Mouse (Mus musculus) midbrain, embryonic 14.5 days (tissue): ENCODE data around the gene Rab21. TPM values are rescaled to one million over a fixed set of nuclear protein-coding genes. Genes with fewer than 3 reads are reported as not detected.

ENCODE experiments used
- ATAC-seq: fragments of 200-750 bp; cut with Nextera tagmentation; 2 replicates; pipeline ENCODE4 v1.8.0; 2017; ENCODE audit warnings: moderate number of reproducible peaks, moderate library complexity; ENCODE audit not compliant: low FRiP score, low TSS enrichment
- DNase-seq: peaks from one replicate; pipeline ENCODE4 v3.0.0-alpha.2; 2015
- H3K27ac ChIP-seq: fragments of 300-500 bp; sonication (generic); replicated peaks from 2 replicates; pipeline ENCODE4 v1.5.1; 2014; ENCODE audit warnings: mild to moderate bottlenecking, low read depth, low read length, moderate library complexity
- H3K27me3 ChIP-seq: fragments of 300-500 bp; sonication (generic); 2 replicates; pipeline ENCODE4 v1.6.1; 2014; ENCODE audit warnings: low read length, control low read depth, mixed read lengths; ENCODE audit not compliant: control insufficient read depth, insufficient read depth
- H3K36me3 ChIP-seq: fragments of 300-500 bp; sonication (generic); 2 replicates; pipeline ENCODE4 v1.6.1; 2014; ENCODE audit warnings: low read length, control low read depth; ENCODE audit not compliant: control insufficient read depth, insufficient read depth
- H3K4me1 ChIP-seq: fragments of 300-500 bp; sonication (generic); 2 replicates; pipeline ENCODE4 v1.6.1; 2014; ENCODE audit warnings: mild to moderate bottlenecking, antibody characterized with exemption, low read length, control low read depth; ENCODE audit not compliant: control insufficient read depth, insufficient read depth
- H3K4me2 ChIP-seq: fragments of 300-500 bp; sonication (generic); 2 replicates; pipeline ENCODE4 v1.6.1; 2014; ENCODE audit warnings: mild to moderate bottlenecking, low read length, moderate library complexity
- H3K4me3 ChIP-seq: fragments of 300-500 bp; sonication (generic); replicated peaks from 2 replicates; pipeline ENCODE4 v1.5.1; 2014; ENCODE audit warnings: low read depth, low read length
- H3K9ac ChIP-seq: fragments of 300-500 bp; sonication (generic); replicated peaks from 2 replicates; pipeline ENCODE4 v1.6.1; 2014; ENCODE audit warnings: mild to moderate bottlenecking, low read length, moderate library complexity
- H3K9me3 ChIP-seq: fragments of 300-500 bp; sonication (generic); 2 replicates; pipeline ENCODE4 v1.6.1; 2016; ENCODE audit warnings: low read length, control low read depth, mixed read lengths; ENCODE audit not compliant: control insufficient read depth
- WGBS: fragments of 180-500 bp; shearing (Covaris S2); extraction: QIAGEN DNeasy Blood & Tissue Kit; methylation state at CpG from one replicate; pipeline ENCODE4 v1.1.7; 2014; 5-methylcytosine and 5-hydroxymethylcytosine counted together
- polyA plus RNA-seq: library from polyadenylated mRNA; unstranded; fragments of >200 nt; fragmentation: Nextera tagmentation; extraction: Ambion mirVana; gene quantifications from 2 replicates; pipeline ENCODE4 v1.2.1, GENCODE M21; 2014

Rab21 gene
- polyA plus RNA-seq, 1 experiment from 2014 or later = 12.8 TPM

GRCm38 (mm10) chr10:115251088-115251934 is 64.1 kb downstream of the Rab21 start, which contains the start of gene Tbc1d15:
TSS of gene Tbc1d15 (minus strand) at chr10:115251467.
- no peaks in the 10 kb centered on the region for H3K27me3 ChIP-seq
- no peaks in the 10 kb centered on the region for H3K36me3 ChIP-seq
- H3K4me3 ChIP-seq = peak within 1 kb of the TSS; percentile 98
- H3K27ac ChIP-seq = 0 out of 2 replicates have a peak within 1 kb of the TSS, but pooled peaks have one; percentile 26
- H3K4me1 ChIP-seq = peaks cover 16% of the 10 kb centered on the region
- WGBS = under 1% methylated on average over 67 of the region's 67 CpGs
- no peaks in the 10 kb centered on the region for H3K9me3 ChIP-seq
- peak within 1 kb of the TSS; percentile 83 for H3K9ac ChIP-seq
- DNase-seq (peak; percentile 100), ATAC-seq (peak; percentile 98)
- H3K4me2 ChIP-seq = peak within 1 kb of the TSS; percentile 66

GRCm38 (mm10) chr10:115250235-115251087 is 64.9 kb downstream of the Rab21 start:
- Histone ChIP-seq H3K9ac (peak overlapping the region; percentile 83), H3K4me2 (peak overlapping the region; percentile 66), H3K27me3 (no peaks in the 10 kb centered on the region), H3K36me3 (no peaks in the 10 kb centered on the region), H3K27ac (0 out of 2 replicates have a peak overlapping the region, but pooled peaks have one; percentile 26), H3K4me3 (peak overlapping the region; percentile 98), H3K4me1 (peaks cover 16% of the 10 kb centered on the region), H3K9me3 (no peaks in the 10 kb centered on the region)
- ATAC-seq = no peak
- WGBS = 35% methylated on average over 34 of the region's 38 CpGs
- no peak for DNase-seq

- H3K4me2 ChIP-seq = no peak overlapping the region
- no peak for DNase-seq
- ATAC-seq = no peak
Observed at GRCm38 (mm10) chr10:115248041-115248440, 67.4 kb downstream of the Rab21 start.

GRCm38 (mm10) chr10:115245488-115245887 is 69.9 kb downstream of the Rab21 start:
- no peaks in the 10 kb centered on the region for H3K27me3 ChIP-seq
- H3K36me3 ChIP-seq = no peaks in the 10 kb centered on the region
- no peak overlapping the region for H3K27ac ChIP-seq
- DNase-seq (no peak), ATAC-seq (no peak)
- WGBS = 96% methylated on average over 2 of the region's 2 CpGs
- no peak overlapping the region for H3K4me2 ChIP-seq
- no peak overlapping the region for H3K4me3 ChIP-seq
- H3K9me3 ChIP-seq = no peaks in the 10 kb centered on the region
- H3K9ac ChIP-seq = no peak overlapping the region
- H3K4me1 ChIP-seq = peaks cover 8% of the 10 kb centered on the region

More at GRCm38 (mm10) chr10:115248041-115248440, 67.4 kb downstream of the Rab21 start:
- Histone ChIP-seq H3K9me3 (no peaks in the 10 kb centered on the region), H3K27ac (no peak overlapping the region), H3K27me3 (no peaks in the 10 kb centered on the region), H3K9ac (no peak overlapping the region), H3K4me1 (peaks cover 16% of the 10 kb centered on the region), H3K36me3 (no peaks in the 10 kb centered on the region), H3K4me3 (no peak overlapping the region)
- 37% methylated on average over 7 of the region's 7 CpGs for WGBS

GRCm38 (mm10) chr10:115241082-115241595 is 74.3 kb downstream of the Rab21 start:
- no peak overlapping the region for H3K27ac ChIP-seq
- H3K9ac ChIP-seq = no peak overlapping the region
- 85% methylated on average over 8 of the region's 8 CpGs for WGBS
- DNase-seq (no peak), ATAC-seq (no peak)
- no peak overlapping the region for H3K4me3 ChIP-seq
- no peaks in the 10 kb centered on the region for H3K4me1 ChIP-seq
- peaks cover 29% of the 10 kb centered on the region for H3K36me3 ChIP-seq
- no peaks in the 10 kb centered on the region for H3K27me3 ChIP-seq
- H3K9me3 ChIP-seq = no peaks in the 10 kb centered on the region
- no peak overlapping the region for H3K4me2 ChIP-seq

GRCm38 (mm10) chr10:115237931-115238330 is 77.5 kb downstream of the Rab21 start:
- H3K4me2 ChIP-seq = no peak overlapping the region
- no peaks in the 10 kb centered on the region for H3K27me3 ChIP-seq
- H3K9me3 ChIP-seq = no peaks in the 10 kb centered on the region
- WGBS = 92% methylated on average over 4 of the region's 4 CpGs
- no peaks in the 10 kb centered on the region for H3K4me1 ChIP-seq
- DNase-seq (no peak), ATAC-seq (no peak)
- peaks cover 37% of the 10 kb centered on the region for H3K36me3 ChIP-seq
- no peak overlapping the region for H3K9ac ChIP-seq
- H3K4me3 ChIP-seq = no peak overlapping the region
- H3K27ac ChIP-seq = no peak overlapping the region

Other genes with a start within 250 kb of the Rab21 start
- 6.9 and 8.5 TPM in 2 replicates for gene Tph2, start 130.6 kb downstream of the Rab21 start, polyA plus RNA-seq
- gene Tbc1d15, start 64.1 kb downstream of the Rab21 start, polyA plus RNA-seq = 34.0 and 49.4 TPM in 2 replicates
- gene Tmem19, start 46.9 kb upstream of the Rab21 start, polyA plus RNA-seq = 32.5 and 43.3 TPM in 2 replicates
- gene Thap2, start 68.8 kb upstream of the Rab21 start, polyA plus RNA-seq = 24.5 and 27.3 TPM in 2 replicates
- 25.4 and 28.6 TPM in 2 replicates for gene Zfc3h1, start 69.4 kb upstream of the Rab21 start, polyA plus RNA-seq